Mouse (Mus musculus): Measurements from ENCODE around the gene Pde10a.

DNA sequence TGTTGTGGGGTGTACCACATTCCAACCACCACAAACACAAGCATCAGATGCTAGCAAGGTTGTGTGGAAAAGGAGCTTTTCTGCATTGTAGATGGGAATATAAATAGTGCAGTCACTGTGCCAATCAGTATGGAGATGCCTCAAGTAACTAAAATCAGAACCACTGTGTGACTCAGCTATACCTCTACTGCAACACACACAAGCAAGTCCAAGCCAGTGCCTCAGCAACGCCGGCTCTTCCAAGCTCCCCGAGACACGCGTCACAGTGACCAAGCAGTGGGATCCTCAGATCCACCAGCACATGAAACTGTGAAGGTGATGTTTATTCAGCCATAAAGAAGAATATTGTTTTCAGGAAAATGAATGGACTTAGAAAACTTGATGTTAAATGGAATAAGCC lies 34.2 kb upstream of the Pde10a start:
- no peak for TF ChIP-seq CTCF (conservative IDR thresholded peaks at IDR 0.05; ENCODE audit: insufficient read depth, insufficient read length, low read depth, low read length)
- no peak for TF ChIP-seq POLR2A (IDR thresholded peaks at IDR 0.05; ENCODE audit: low read depth, low read length)
